Mouse (Mus musculus): ENCODE data around the gene Kif18b. TPM values are rescaled to one million over a fixed set of nuclear protein-coding genes. Genes with fewer than 3 reads are reported as not detected.

Kif18b gene
- polyA plus RNA-seq, 1 experiment from 2014 or later, result 5.3 TPM

DNA sequence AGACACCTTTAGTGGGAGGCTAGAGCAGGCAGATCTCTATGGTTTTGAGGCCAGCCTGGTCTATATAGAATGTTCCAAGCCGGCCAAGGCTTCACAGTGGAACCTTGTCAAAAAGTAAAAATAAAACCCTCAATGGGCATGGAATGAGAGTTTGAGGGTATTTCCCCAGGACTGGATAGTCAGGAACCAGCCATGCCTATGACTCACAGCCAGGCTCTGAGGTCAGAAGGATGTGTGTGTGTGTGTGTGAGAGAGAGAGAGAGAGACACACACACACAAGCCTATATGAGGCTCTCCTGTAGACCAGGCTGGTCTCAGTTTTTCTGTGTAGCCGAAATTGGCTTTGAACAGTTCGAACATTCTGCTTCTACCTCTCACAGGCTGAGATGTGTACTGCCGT lies 30.2 kb downstream of the Kif18b start:
- Histone ChIP-seq H3K4me1 (peaks cover 13% of the 10 kb centered on the region), H3K9ac (replicated peaks) (no peak overlapping the region), H3K27me3 (peaks cover 16% of the 10 kb centered on the region), H3K4me2 (replicated peaks) (no peak overlapping the region), H3K36me3 (no peaks in the 10 kb centered on the region), H3K4me3 (no peak overlapping the region), H3K9me3 (no peaks in the 10 kb centered on the region), H3K27ac (replicated peaks) (no peak overlapping the region)
- 89% methylated on average over 4 of the region's 4 CpGs for WGBS
- ATAC-seq (replicated peaks), result no peak

DNA sequence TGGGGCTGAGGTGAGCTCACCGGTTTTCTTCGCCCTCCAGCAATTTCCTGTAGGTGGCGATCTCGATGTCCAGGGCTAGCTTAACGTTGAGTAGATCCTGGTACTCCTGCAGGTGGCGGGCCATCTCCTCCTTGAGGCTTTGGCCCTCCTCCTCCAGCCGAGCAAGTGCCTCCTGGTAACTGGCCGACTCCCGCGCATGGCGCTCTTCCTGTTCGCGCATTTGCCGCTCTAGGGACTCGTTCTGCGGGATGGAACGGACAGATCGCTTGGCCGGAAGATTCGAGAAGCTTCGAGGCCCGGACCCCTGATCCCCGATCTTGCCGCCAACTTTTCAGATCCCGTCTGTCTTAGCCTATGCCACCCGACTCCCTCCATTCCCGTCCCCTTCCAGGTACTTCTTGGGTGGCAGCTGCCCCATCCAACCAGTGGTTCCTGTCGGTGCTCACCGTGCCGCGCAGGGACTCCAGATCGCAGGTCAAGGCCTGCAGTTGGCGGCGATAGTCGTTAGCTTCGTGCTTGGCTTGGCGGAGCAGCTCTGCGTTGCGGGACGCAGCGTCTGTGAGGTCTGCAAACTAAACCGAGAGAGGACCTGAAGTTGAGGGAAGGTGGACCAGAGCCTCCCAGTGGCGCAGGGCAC lies 31.8 kb downstream of the Kif18b start:
- Histone ChIP-seq H3K4me1 (peaks cover 8% of the 10 kb centered on the region), H3K27me3 (peaks cover 16% of the 10 kb centered on the region), H3K36me3 (no peaks in the 10 kb centered on the region), H3K4me2 (replicated peaks) (peak overlapping the region; percentile 45), H3K27ac (replicated peaks) (no peak overlapping the region), H3K9ac (replicated peaks) (0 out of 2 replicates have a peak overlapping the region, but pooled peaks have one; percentile 6), H3K9me3 (no peaks in the 10 kb centered on the region), H3K4me3 (peak overlapping the region; percentile 25)
- no peak for ATAC-seq (replicated peaks)
- 3% methylated on average over 43 of the region's 43 CpGs for whole genome bisulfite sequencing

GRCm38 (mm10) chr11:102890096-102890495 lies 34.8 kb downstream of the Kif18b start:
- Histone ChIP-seq H3K4me2 (replicated peaks) (no peak overlapping the region), H3K4me1 (peaks cover 11% of the 10 kb centered on the region), H3K36me3 (no peaks in the 10 kb centered on the region), H3K9me3 (no peaks in the 10 kb centered on the region), H3K9ac (replicated peaks) (no peak overlapping the region), H3K27ac (replicated peaks) (no peak overlapping the region), H3K27me3 (peaks cover 16% of the 10 kb centered on the region), H3K4me3 (no peak overlapping the region)
- no peak for ATAC-seq (replicated peaks)
- WGBS, result 68% methylated on average over 5 of the region's 5 CpGs

GRCm38 (mm10) chr11:102888135-102888534 lies 36.8 kb downstream of the Kif18b start:
- Histone ChIP-seq H3K27ac (replicated peaks) (no peak overlapping the region; the same call in 1 of the 2 replicates), H3K9me3 (no peaks in the 10 kb centered on the region), H3K36me3 (no peaks in the 10 kb centered on the region), H3K4me3 (no peak overlapping the region), H3K4me1 (peaks cover 7% of the 10 kb centered on the region), H3K4me2 (replicated peaks) (no peak overlapping the region), H3K9ac (replicated peaks) (no peak overlapping the region), H3K27me3 (peaks cover 3% of the 10 kb centered on the region)
- no peak for ATAC-seq (replicated peaks)
- WGBS, result 66% methylated on average over 3 of the region's 3 CpGs

GRCm38 (mm10) chr11:102887433-102887832 lies 37.5 kb downstream of the Kif18b start:
- Histone ChIP-seq H3K27ac (replicated peaks) (no peak overlapping the region), H3K4me3 (no peak overlapping the region), H3K9ac (replicated peaks) (no peak overlapping the region), H3K36me3 (no peaks in the 10 kb centered on the region), H3K4me2 (replicated peaks) (no peak overlapping the region), H3K4me1 (peaks cover 3% of the 10 kb centered on the region), H3K9me3 (no peaks in the 10 kb centered on the region), H3K27me3 (no peaks in the 10 kb centered on the region)
- WGBS, result 82% methylated on average over 5 of the region's 5 CpGs
- ATAC-seq (replicated peaks), result no peak; the same call in 1 of the 2 replicates

GRCm38 (mm10) chr11:102884616-102885219 lies 40.2 kb downstream of the Kif18b start, which contains the start of gene Fam187a:
TSS of gene Fam187a (plus strand) at chr11:102885169.
- Histone ChIP-seq H3K9me3 (no peaks in the 10 kb centered on the region), H3K27ac (replicated peaks) (no peak within 1 kb of the TSS), H3K4me1 (peaks cover 15% of the 10 kb centered on the region), H3K27me3 (no peaks in the 10 kb centered on the region), H3K4me2 (replicated peaks) (no peak within 1 kb of the TSS), H3K9ac (replicated peaks) (no peak within 1 kb of the TSS), H3K36me3 (no peaks in the 10 kb centered on the region), H3K4me3 (no peak within 1 kb of the TSS)
- 60% methylated on average over 10 of the region's 10 CpGs for WGBS
- no peak for ATAC-seq (replicated peaks)

- WGBS, result 16% methylated on average over 13 of the region's 13 CpGs
Observed at GRCm38 (mm10) chr11:102881314-102882198, 43.4 kb downstream of the Kif18b start.

GRCm38 (mm10) chr11:102880585-102881313 lies 44.2 kb downstream of the Kif18b start, which contains the start of the genes Eftud2 and Ccdc103:
TSS of gene Eftud2 (minus strand) at chr11:102880985.
TSS of gene Ccdc103 (plus strand) at chr11:102881204.
- under 1% methylated on average over 62 of the region's 62 CpGs for WGBS
- Histone ChIP-seq H3K9me3 (no peaks in the 10 kb centered on the region), H3K4me3 (peak within 1 kb of the TSS; percentile 60)

More at GRCm38 (mm10) chr11:102881314-102882198, 43.4 kb downstream of the Kif18b start:
- peak overlapping the region; percentile 66 for H3K4me2 ChIP-seq (replicated peaks)
- H3K4me1 ChIP-seq, result peaks cover 24% of the 10 kb centered on the region
- peak overlapping the region; percentile 60 for H3K4me3 ChIP-seq
- H3K27me3 ChIP-seq, result no peaks in the 10 kb centered on the region
- no peaks in the 10 kb centered on the region for H3K9me3 ChIP-seq
- H3K36me3 ChIP-seq, result peaks cover 13% of the 10 kb centered on the region
- H3K9ac ChIP-seq (replicated peaks), result peak overlapping the region; percentile 59
- ATAC-seq (replicated peaks), result no peak
- peak overlapping the region; percentile 88; the same call in 1 of the 2 replicates for H3K27ac ChIP-seq (replicated peaks)

GRCm38 (mm10) chr11:102879558-102879957 lies 45.4 kb downstream of the Kif18b start:
- Histone ChIP-seq H3K4me3 (0 out of 2 replicates have a peak overlapping the region, but pooled peaks have one; percentile 60), H3K27ac (replicated peaks) (no peak overlapping the region), H3K4me2 (replicated peaks) (peak overlapping the region; percentile 66), H3K4me1 (peaks cover 24% of the 10 kb centered on the region), H3K9ac (replicated peaks) (no peak overlapping the region), H3K9me3 (no peaks in the 10 kb centered on the region), H3K36me3 (peaks cover 31% of the 10 kb centered on the region), H3K27me3 (no peaks in the 10 kb centered on the region)
- no peak for ATAC-seq (replicated peaks)
- 51% methylated on average over 2 of the region's 2 CpGs for WGBS

More at GRCm38 (mm10) chr11:102880585-102881313, 44.2 kb downstream of the Kif18b start, which contains the start of the genes Eftud2 and Ccdc103:
- H3K4me2 ChIP-seq (replicated peaks), result peak within 1 kb of the TSS; percentile 66
- no peaks in the 10 kb centered on the region for H3K27me3 ChIP-seq
- peak within 1 kb of the TSS; percentile 88 for H3K27ac ChIP-seq (replicated peaks)
- peaks cover 24% of the 10 kb centered on the region for H3K4me1 ChIP-seq
- peak; percentile 93 for ATAC-seq (replicated peaks)
- H3K36me3 ChIP-seq, result peaks cover 20% of the 10 kb centered on the region
- H3K9ac ChIP-seq (replicated peaks), result peak within 1 kb of the TSS; percentile 59

GRCm38 (mm10) chr11:102874801-102875334 lies 50.1 kb downstream of the Kif18b start:
- H3K27ac ChIP-seq (replicated peaks), result no peak overlapping the region
- 71% methylated on average over 7 of the region's 7 CpGs for WGBS
- peaks cover 55% of the 10 kb centered on the region for H3K36me3 ChIP-seq

DNA sequence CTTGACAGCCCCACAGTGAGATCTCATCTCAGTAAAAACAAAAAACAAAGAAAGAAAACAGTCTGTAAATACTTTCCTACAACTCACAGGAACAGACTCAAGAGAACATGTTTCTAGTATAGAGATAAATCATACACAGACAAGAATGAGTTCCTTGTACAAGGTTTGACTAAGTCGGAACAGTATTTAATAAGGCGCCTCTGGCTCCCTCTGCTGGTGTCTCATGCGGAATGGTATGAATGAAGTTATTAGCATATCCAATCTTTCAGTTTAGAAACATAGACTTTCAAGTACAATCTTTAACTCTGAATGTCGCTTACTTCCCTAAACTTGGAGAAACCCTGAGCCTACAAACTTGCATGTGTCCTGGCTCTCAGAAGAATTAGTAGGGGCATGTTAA lies 60.7 kb downstream of the Kif18b start:
- H3K9ac ChIP-seq (replicated peaks), result no peak overlapping the region
- H3K4me1 ChIP-seq, result no peaks in the 10 kb centered on the region
- WGBS, result 35% methylated on average over 4 of the region's 4 CpGs
- no peak overlapping the region for H3K4me2 ChIP-seq (replicated peaks)
- no peak overlapping the region for H3K27ac ChIP-seq (replicated peaks)
- H3K36me3 ChIP-seq, result peaks cover 70% of the 10 kb centered on the region
- no peaks in the 10 kb centered on the region for H3K27me3 ChIP-seq
- H3K4me3 ChIP-seq, result no peak overlapping the region
- ATAC-seq (replicated peaks), result no peak
- no peaks in the 10 kb centered on the region for H3K9me3 ChIP-seq

More at GRCm38 (mm10) chr11:102874801-102875334, 50.1 kb downstream of the Kif18b start:
- Histone ChIP-seq H3K4me1 (peaks cover 14% of the 10 kb centered on the region), H3K9ac (replicated peaks) (no peak overlapping the region), H3K9me3 (no peaks in the 10 kb centered on the region), H3K4me3 (no peak overlapping the region), H3K27me3 (no peaks in the 10 kb centered on the region), H3K4me2 (replicated peaks) (no peak overlapping the region)
- no peak for ATAC-seq (replicated peaks)
